Mouse (Mus musculus) ES-Bruce4 (cell line): ENCODE measurements around the gene Lhcgr.

Experiments used
- CTCF ChIP-seq: IDR thresholded peaks from one replicate; pipeline ENCODE4 v1.8.1; 2011; ENCODE audit warnings: low read depth, low read length
- EP300 ChIP-seq: IDR thresholded peaks from 2 replicates; pipeline ENCODE4 v1.6.1; 2011; ENCODE audit warnings: low read depth, low read length; ENCODE audit not compliant: insufficient read depth
- POLR2A ChIP-seq: IDR thresholded peaks from one replicate; pipeline ENCODE4 v1.8.1; 2011; ENCODE audit warnings: low read length; ENCODE audit not compliant: insufficient read depth

- TF ChIP-seq POLR2A, result no peak
- no peak for TF ChIP-seq CTCF
- no peak for TF ChIP-seq EP300
Observed at GRCm38 (mm10) chr17:88702345-88702744, 89.4 kb downstream of the Lhcgr start.
